Mouse (Mus musculus): ENCODE data around the gene Gatad2a. TPM values are rescaled to one million over a fixed set of nuclear protein-coding genes. Genes with fewer than 3 reads are reported as not detected.

Gatad2a gene
- polyA plus RNA-seq (2014; fragmentation: Nextera tagmentation; extraction: Ambion mirVana): 22.6 and 28.1 TPM in 2 replicates

DNA sequence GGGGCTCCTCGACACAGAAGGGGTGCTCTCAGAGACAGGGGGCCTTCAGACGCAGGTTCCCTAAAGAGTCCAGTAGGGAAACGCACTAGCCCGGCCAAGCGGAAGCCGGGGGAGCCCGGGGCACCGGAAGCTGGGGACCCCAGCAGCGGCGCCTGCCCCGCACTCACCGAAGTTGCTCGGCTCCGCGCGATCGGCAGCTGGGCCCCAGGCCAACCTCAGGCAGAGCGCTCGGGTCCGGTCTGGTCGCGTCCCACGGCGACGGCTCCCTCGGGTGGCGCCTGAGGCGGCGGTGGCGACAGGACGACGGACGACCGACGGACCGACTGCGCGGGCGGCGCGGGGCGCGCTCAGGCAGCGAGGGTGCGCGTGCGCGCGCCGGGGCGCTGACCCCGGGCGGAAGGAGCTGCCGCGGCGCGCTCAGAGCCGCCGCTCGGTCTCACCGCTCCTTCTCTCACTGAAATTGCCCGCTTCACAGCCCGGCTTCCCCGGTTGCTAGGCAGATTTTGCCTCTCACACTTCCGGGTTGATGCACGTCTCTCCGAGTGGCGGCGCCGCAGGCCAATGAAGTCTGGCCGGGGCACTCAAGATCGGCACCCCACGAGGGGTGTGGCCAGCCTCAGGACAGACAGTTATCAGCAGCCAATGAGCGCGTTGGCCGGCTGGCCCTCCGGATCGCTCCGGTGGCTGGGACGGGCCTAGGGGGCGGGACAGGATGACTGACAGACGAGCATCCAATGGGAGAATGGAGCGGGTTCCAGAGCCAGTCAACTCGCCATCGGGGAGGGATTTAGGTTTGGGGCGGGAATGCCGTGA, at the start of gene Gatad2a:
Gene Gatad2a (minus strand): TSS at position 609 of the 813 bp plus-strand sequence.
- Histone ChIP-seq H3K36me3 (ENCODE audit: control insufficient read depth, insufficient read depth, low read length) (peaks cover 8% of the 10 kb centered on the region; the same call in 1 of the 2 replicates), H3K4me1 (ENCODE audit: control insufficient read depth, insufficient read depth, low read length) (peaks cover 10% of the 10 kb centered on the region; the same call in 1 of the 2 replicates), H3K27ac (replicated peaks; ENCODE audit: low read depth, low read length) (peak within 1 kb of the TSS; percentile 86), H3K9me3 (ENCODE audit: control insufficient read depth, low read length) (no peaks in the 10 kb centered on the region), H3K27me3 (ENCODE audit: control insufficient read depth, insufficient read depth, low read length) (no peaks in the 10 kb centered on the region), H3K9ac (replicated peaks; ENCODE audit: low read length) (peak within 1 kb of the TSS; percentile 68), H3K4me2 (ENCODE audit: low read length) (peak within 1 kb of the TSS; percentile 88), H3K4me3 (replicated peaks; ENCODE audit: low read depth, low read length) (peak within 1 kb of the TSS; percentile 95)
- under 1% methylated on average over 83 of the region's 87 CpGs for WGBS
- ATAC-seq (ENCODE audit: low FRiP score, low TSS enrichment): peak; percentile 100
- DNase-seq: peak; percentile 99

DNA sequence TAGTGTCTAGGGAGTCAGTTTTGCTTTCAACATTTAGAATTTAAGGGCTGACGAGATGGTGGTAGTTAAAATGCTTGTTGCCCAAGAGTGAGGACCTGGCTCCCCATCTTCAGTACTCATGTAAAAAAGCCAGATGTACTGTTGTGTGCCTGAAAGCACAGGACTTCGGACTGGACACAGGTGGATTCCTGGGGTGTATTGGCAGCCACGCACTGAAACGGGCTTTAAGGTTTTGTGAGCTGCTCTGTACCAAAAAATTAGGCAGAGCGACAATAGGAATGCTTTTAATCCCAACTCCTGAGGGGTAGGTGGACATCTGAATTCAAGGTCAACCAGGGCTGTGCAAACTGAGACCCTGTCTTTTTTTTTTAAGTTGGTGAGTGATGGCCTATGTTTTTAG, 47.8 kb upstream of the Gatad2a start:
- peaks cover 27% of the 10 kb centered on the region for H3K4me1 ChIP-seq (ENCODE audit: control insufficient read depth, insufficient read depth, low read length)
- 89% methylated on average over 5 of the region's 5 CpGs for WGBS
- H3K4me3 ChIP-seq (replicated peaks; ENCODE audit: low read depth, low read length): peak overlapping the region; percentile 97
- no peak overlapping the region for H3K27ac ChIP-seq (replicated peaks; ENCODE audit: low read depth, low read length)
- H3K9me3 ChIP-seq (ENCODE audit: control insufficient read depth, low read length): no peaks in the 10 kb centered on the region
- ATAC-seq (ENCODE audit: low FRiP score, low TSS enrichment) (no peak), DNase-seq (no peak)
- peak overlapping the region; percentile 92 for H3K4me2 ChIP-seq (ENCODE audit: low read length)
- H3K27me3 ChIP-seq (ENCODE audit: control insufficient read depth, insufficient read depth, low read length): no peaks in the 10 kb centered on the region
- peaks cover 11% of the 10 kb centered on the region for H3K36me3 ChIP-seq (ENCODE audit: control insufficient read depth, insufficient read depth, low read length)
- peak overlapping the region; percentile 90 for H3K9ac ChIP-seq (replicated peaks; ENCODE audit: low read length)

DNA sequence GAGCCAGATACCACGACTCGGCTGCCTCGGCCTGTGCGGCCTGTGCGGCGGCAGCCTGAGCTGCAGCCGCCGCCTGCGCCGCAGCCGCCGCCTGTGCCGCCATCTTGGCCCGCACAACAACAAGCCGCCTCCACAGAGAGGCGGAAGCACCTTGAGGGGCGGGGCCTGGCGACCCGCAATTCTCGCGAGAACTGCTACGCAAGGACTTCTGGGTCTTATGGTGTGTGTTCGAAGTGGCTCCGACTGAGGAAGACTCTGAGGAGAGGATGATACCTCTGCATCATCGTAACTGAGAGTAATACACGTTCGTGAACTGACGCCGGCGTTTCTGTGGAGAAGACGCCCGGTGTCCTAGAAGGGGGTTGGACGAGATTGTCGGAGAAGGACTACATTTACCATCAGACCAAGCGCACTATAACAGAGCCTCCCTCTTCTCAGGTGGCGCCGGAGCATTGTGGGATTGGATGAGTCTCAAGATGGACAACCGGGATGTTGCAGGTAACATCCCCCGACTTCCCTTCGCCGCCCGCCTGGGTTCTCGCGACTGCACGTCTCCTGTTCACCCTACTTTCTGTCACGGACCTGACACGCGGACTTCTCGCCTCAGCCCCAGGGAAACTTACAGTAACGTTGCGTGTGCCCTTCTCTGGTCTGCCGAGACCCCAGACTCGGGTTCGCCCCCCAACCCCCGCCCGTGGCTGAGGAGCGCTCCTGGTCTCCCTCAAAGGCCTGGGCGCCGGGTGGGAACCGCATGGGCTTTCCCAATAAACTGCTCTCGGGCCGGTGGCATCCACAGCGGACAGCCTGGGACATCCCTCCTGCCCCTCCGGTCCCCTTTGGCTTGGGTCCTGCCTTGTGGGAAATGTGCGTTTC, 46.6 kb upstream of the Gatad2a start, which contains the start of the genes Mau2 and Sugp1:
Gene Mau2 (minus strand): TSS at position 152 of the 873 bp plus-strand sequence.
Gene Sugp1 (plus strand): TSS at position 231 of the 873 bp plus-strand sequence.
- Histone ChIP-seq H3K4me2 (ENCODE audit: low read length) (peak within 1 kb of the TSS; percentile 92), H3K36me3 (ENCODE audit: control insufficient read depth, insufficient read depth, low read length) (peaks cover 7% of the 10 kb centered on the region), H3K4me1 (ENCODE audit: control insufficient read depth, insufficient read depth, low read length) (peaks cover 27% of the 10 kb centered on the region), H3K27me3 (ENCODE audit: control insufficient read depth, insufficient read depth, low read length) (no peaks in the 10 kb centered on the region), H3K9me3 (ENCODE audit: control insufficient read depth, low read length) (no peaks in the 10 kb centered on the region), H3K9ac (replicated peaks; ENCODE audit: low read length) (peak within 1 kb of the TSS; percentile 90), H3K4me3 (replicated peaks; ENCODE audit: low read depth, low read length) (peak within 1 kb of the TSS; percentile 97), H3K27ac (replicated peaks; ENCODE audit: low read depth, low read length) (peak within 1 kb of the TSS; percentile 85)
- DNase-seq (peak; percentile 98), ATAC-seq (ENCODE audit: low FRiP score, low TSS enrichment) (peak; percentile 97)
- WGBS: 1% methylated on average over 65 of the region's 65 CpGs

DNA sequence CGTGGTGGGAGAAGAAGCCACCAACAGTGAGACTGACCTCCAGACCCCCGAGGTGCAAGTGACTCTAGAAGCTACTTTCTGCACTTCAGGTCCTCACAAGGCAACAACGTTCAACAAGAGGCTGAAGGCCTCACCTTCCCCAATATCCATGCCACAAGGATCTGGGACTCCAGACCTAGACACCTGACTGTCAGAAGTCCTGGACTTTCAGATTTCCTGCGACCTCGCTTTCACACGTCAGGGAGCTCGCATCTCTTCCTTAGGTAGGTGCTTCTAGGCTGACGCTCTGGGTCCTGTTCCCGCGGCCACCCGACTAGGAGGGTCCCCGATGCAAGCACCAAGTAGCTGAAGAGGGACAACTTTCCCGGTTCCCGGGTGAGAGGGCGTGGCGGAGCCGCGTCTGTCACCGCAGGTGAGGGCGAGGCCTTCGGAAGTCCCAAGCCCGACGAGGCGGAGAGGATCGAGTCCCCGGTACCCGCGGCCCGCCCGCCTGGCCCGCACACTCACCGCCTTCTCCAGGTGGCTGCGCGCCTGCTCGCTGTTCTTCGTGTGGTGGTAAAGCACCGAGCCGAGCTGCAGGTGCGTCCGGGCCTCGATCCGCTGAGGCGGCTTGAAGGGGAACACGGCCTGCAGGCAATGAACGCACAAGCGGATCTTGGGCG, 45.8 kb upstream of the Gatad2a start:
- Histone ChIP-seq H3K4me2 (ENCODE audit: low read length) (peak overlapping the region; percentile 92), H3K27me3 (ENCODE audit: control insufficient read depth, insufficient read depth, low read length) (no peaks in the 10 kb centered on the region), H3K9ac (replicated peaks; ENCODE audit: low read length) (peak overlapping the region; percentile 90), H3K27ac (replicated peaks; ENCODE audit: low read depth, low read length) (peak overlapping the region; percentile 85), H3K36me3 (ENCODE audit: control insufficient read depth, insufficient read depth, low read length) (peaks cover 13% of the 10 kb centered on the region), H3K9me3 (ENCODE audit: control insufficient read depth, low read length) (no peaks in the 10 kb centered on the region), H3K4me3 (replicated peaks; ENCODE audit: low read depth, low read length) (peak overlapping the region; percentile 97), H3K4me1 (ENCODE audit: control insufficient read depth, insufficient read depth, low read length) (peaks cover 27% of the 10 kb centered on the region)
- WGBS: 2% methylated on average over 42 of the region's 47 CpGs
- peak; percentile 49 for ATAC-seq (ENCODE audit: low FRiP score, low TSS enrichment)
- DNase-seq: no peak

DNA sequence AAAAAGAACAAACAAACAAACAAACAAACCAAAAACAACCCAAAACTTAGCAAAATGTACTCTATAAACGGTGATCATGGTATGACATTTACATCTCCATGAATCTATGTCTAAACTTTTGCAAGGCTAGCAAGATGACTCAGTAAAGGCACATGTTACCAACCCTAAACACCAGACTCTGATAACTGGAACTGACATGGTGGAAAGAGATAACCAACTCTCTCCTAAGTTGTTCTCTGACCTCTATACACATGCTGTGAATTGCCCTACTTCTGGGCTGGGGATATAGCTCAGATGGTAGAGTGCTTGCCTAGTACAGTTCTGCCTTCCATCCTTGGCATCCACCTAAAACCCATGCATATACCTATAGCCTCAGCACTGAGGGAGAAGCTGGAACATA, 41.8 kb upstream of the Gatad2a start:
- ATAC-seq (ENCODE audit: low FRiP score, low TSS enrichment) (no peak), DNase-seq (no peak)
- H3K27me3 ChIP-seq (ENCODE audit: control insufficient read depth, insufficient read depth, low read length): no peaks in the 10 kb centered on the region
- no peak overlapping the region for H3K27ac ChIP-seq (replicated peaks; ENCODE audit: low read depth, low read length)
- no peak overlapping the region for H3K9ac ChIP-seq (replicated peaks; ENCODE audit: low read length)
- H3K36me3 ChIP-seq (ENCODE audit: control insufficient read depth, insufficient read depth, low read length): peaks cover 28% of the 10 kb centered on the region
- no peak overlapping the region for H3K4me3 ChIP-seq (replicated peaks; ENCODE audit: low read depth, low read length)
- WGBS: 95% methylated on average over 1 of the region's 1 CpGs
- no peaks in the 10 kb centered on the region for H3K9me3 ChIP-seq (ENCODE audit: control insufficient read depth, low read length)
- no peak overlapping the region for H3K4me2 ChIP-seq (ENCODE audit: low read length)
- H3K4me1 ChIP-seq (ENCODE audit: control insufficient read depth, insufficient read depth, low read length): peaks cover 17% of the 10 kb centered on the region

DNA sequence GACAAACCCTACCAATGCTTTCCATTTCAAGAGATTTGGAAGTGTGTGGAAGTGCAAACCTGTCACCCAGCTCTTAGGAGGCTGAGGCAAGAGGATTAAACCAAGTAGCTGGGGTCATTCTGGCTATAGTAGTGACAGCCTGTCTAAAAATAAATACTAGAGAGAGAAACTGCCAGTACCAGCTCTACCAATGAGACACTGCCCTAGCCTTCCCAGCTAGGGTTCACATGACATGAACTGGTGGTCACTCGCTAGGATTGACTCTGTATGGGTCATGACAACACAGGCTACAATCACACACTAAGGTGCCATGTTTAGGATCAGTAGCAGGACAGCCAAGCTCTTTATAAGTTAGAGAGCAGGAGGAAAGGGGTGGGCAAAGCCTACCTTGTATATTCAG, 34.1 kb upstream of the Gatad2a start:
- H3K4me2 ChIP-seq (ENCODE audit: low read length): no peak overlapping the region
- 97% methylated on average over 1 of the region's 1 CpGs for WGBS
- H3K9ac ChIP-seq (replicated peaks; ENCODE audit: low read length): no peak overlapping the region
- no peak for ATAC-seq (ENCODE audit: low FRiP score, low TSS enrichment)
- peaks cover 77% of the 10 kb centered on the region for H3K36me3 ChIP-seq (ENCODE audit: control insufficient read depth, insufficient read depth, low read length)
- no peaks in the 10 kb centered on the region for H3K27me3 ChIP-seq (ENCODE audit: control insufficient read depth, insufficient read depth, low read length)
- H3K4me3 ChIP-seq (replicated peaks; ENCODE audit: low read depth, low read length): no peak overlapping the region
- H3K27ac ChIP-seq (replicated peaks; ENCODE audit: low read depth, low read length): no peak overlapping the region
- no peak for DNase-seq
- no peaks in the 10 kb centered on the region for H3K4me1 ChIP-seq (ENCODE audit: control insufficient read depth, insufficient read depth, low read length)
- H3K9me3 ChIP-seq (ENCODE audit: control insufficient read depth, low read length): no peaks in the 10 kb centered on the region

DNA sequence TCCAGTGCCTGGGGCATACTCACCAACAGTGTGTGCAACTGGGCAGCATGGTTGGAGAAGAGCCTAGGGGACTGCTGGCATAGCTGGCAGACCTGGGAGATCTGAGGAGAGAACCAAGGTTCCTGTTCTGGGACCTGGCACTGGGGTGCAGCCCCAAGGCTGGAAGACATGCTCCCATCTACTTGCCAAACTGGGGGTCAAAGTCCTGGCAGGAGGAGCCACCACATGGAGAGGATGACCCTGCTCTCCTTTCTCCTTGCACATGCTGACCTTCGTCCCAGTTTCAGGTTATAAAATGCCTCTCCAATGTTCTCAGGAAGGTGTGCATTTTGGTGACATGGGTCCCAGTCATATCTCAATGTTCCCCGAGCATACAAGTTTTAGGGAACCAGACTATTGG, 30.0 kb upstream of the Gatad2a start:
- H3K4me2 ChIP-seq (ENCODE audit: low read length): no peak overlapping the region
- H3K27me3 ChIP-seq (ENCODE audit: control insufficient read depth, insufficient read depth, low read length): no peaks in the 10 kb centered on the region
- no peak for ATAC-seq (ENCODE audit: low FRiP score, low TSS enrichment)
- no peak for DNase-seq
- H3K4me3 ChIP-seq (replicated peaks; ENCODE audit: low read depth, low read length): no peak overlapping the region
- no peaks in the 10 kb centered on the region for H3K4me1 ChIP-seq (ENCODE audit: control insufficient read depth, insufficient read depth, low read length)
- H3K36me3 ChIP-seq (ENCODE audit: control insufficient read depth, insufficient read depth, low read length): peaks cover 100% of the 10 kb centered on the region
- no peak overlapping the region for H3K27ac ChIP-seq (replicated peaks; ENCODE audit: low read depth, low read length)
- WGBS: 95% methylated on average over 2 of the region's 2 CpGs
- H3K9me3 ChIP-seq (ENCODE audit: control insufficient read depth, low read length): no peaks in the 10 kb centered on the region
- H3K9ac ChIP-seq (replicated peaks; ENCODE audit: low read length): no peak overlapping the region

DNA sequence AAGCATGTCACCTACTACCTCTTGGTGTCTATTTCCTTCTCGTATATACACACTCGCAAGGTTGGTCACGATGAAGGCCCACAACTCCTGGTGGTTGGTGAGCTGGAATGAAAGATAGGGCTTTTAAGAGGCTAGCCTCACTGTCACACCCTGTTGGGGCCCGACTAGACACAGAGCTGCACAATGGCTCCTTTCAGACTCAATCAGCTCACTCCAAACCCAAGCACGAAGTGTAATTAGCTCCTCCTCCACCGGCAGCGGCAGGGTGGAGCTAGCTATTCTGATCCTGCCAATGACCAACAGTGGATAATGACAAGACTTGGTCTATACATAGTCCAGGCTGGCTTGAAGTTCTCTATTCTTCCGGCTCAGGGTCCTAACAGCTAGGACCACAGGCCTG, 27.4 kb upstream of the Gatad2a start:
- Histone ChIP-seq H3K27ac (replicated peaks; ENCODE audit: low read depth, low read length) (no peak overlapping the region), H3K4me1 (ENCODE audit: control insufficient read depth, insufficient read depth, low read length) (no peaks in the 10 kb centered on the region), H3K4me3 (replicated peaks; ENCODE audit: low read depth, low read length) (no peak overlapping the region), H3K36me3 (ENCODE audit: control insufficient read depth, insufficient read depth, low read length) (peaks cover 99% of the 10 kb centered on the region), H3K9ac (replicated peaks; ENCODE audit: low read length) (no peak overlapping the region), H3K4me2 (ENCODE audit: low read length) (no peak overlapping the region), H3K27me3 (ENCODE audit: control insufficient read depth, insufficient read depth, low read length) (no peaks in the 10 kb centered on the region), H3K9me3 (ENCODE audit: control insufficient read depth, low read length) (no peaks in the 10 kb centered on the region)
- DNase-seq (no peak), ATAC-seq (ENCODE audit: low FRiP score, low TSS enrichment) (no peak)
- WGBS: 80% methylated on average over 8 of the region's 8 CpGs

Measured in midbrain, embryonic 14.5 days (tissue).